Mouse (Mus musculus) cortical plate, adult 2 months (tissue): ENCODE data around the gene Nck2. TPM values are rescaled to one million over a fixed set of nuclear protein-coding genes. Genes with fewer than 3 reads are reported as not detected.

Experiments used
- H3K27ac ChIP-seq: fragments of 200-500 bp; 2 replicates; pipeline ENCODE4 v1.5.1; 2012; ENCODE audit warnings: low read length, control low read depth, inconsistent platforms; ENCODE audit not compliant: insufficient read depth
- H3K4me1 ChIP-seq: fragments of 200-500 bp; 2 replicates; pipeline ENCODE4 v1.6.1; 2011; ENCODE audit warnings: low read length; ENCODE audit not compliant: control insufficient read depth, insufficient read depth
- H3K4me3 ChIP-seq: fragments of 200-500 bp; 2 replicates; pipeline ENCODE4 v1.5.1; 2011; ENCODE audit warnings: mild to moderate bottlenecking, low read length, control low read depth; ENCODE audit not compliant: insufficient read depth
- CTCF ChIP-seq: fragments of 200-500 bp; IDR thresholded peaks from 2 replicates; pipeline ENCODE4 v1.5.1; 2011; ENCODE audit warnings: mild to moderate bottlenecking, control low read depth, low read length; ENCODE audit not compliant: insufficient read depth; ENCODE audit errors: extremely low read depth
- POLR2A ChIP-seq: fragments of 200-500 bp; IDR thresholded peaks from 2 replicates; pipeline ENCODE4 v1.6.1; 2011; ENCODE audit warnings: mild to moderate bottlenecking, low read length, control low read depth; ENCODE audit not compliant: insufficient read depth; ENCODE audit errors: extremely low read depth
- polyA plus RNA-seq: library from polyadenylated mRNA; depleted of rRNA; stranded (reverse); fragments of >200 nt; gene quantifications from 2 replicates; pipeline ENCODE4 v1.2.3, GENCODE M21; 2012

The Nck2 gene
- polyA plus RNA-seq, 1 experiment = 29.0 TPM

- H3K27ac ChIP-seq = no peak overlapping the region
- no peaks in the 10 kb centered on the region for H3K4me1 ChIP-seq
- H3K4me3 ChIP-seq = no peak overlapping the region
- TF ChIP-seq POLR2A (no peak), CTCF (no peak)
Measured at GRCm38 (mm10) chr1:43555222-43555974, 111.0 kb downstream of the Nck2 start.

GRCm38 (mm10) chr1:43558329-43558728 is 114.0 kb downstream of the Nck2 start:
- no peak for TF ChIP-seq CTCF
- TF ChIP-seq POLR2A = no peak
- H3K4me3 ChIP-seq = no peak overlapping the region

GRCm38 (mm10) chr1:43559043-43559692 is 114.8 kb downstream of the Nck2 start:
- Histone ChIP-seq H3K27ac (no peak overlapping the region), H3K4me1 (no peaks in the 10 kb centered on the region)
- TF ChIP-seq POLR2A (no peak), CTCF (no peak)

More at GRCm38 (mm10) chr1:43558329-43558728, 114.0 kb downstream of the Nck2 start:
- H3K27ac ChIP-seq = no peak overlapping the region
- H3K4me1 ChIP-seq = no peaks in the 10 kb centered on the region

GRCm38 (mm10) chr1:43561085-43561484 is 116.7 kb downstream of the Nck2 start:
- no peaks in the 10 kb centered on the region for H3K4me1 ChIP-seq
- no peak overlapping the region for H3K27ac ChIP-seq
- H3K4me3 ChIP-seq = no peak overlapping the region
- TF ChIP-seq CTCF = no peak
- TF ChIP-seq POLR2A = no peak

More at GRCm38 (mm10) chr1:43559043-43559692, 114.8 kb downstream of the Nck2 start:
- no peak overlapping the region for H3K4me3 ChIP-seq

GRCm38 (mm10) chr1:43562002-43562666 is 117.8 kb downstream of the Nck2 start:
- Histone ChIP-seq H3K27ac (no peak overlapping the region), H3K4me3 (no peak overlapping the region), H3K4me1 (no peaks in the 10 kb centered on the region)
- no peak for TF ChIP-seq POLR2A
- no peak for TF ChIP-seq CTCF

- Histone ChIP-seq H3K27ac (no peak overlapping the region), H3K4me3 (no peak overlapping the region), H3K4me1 (no peaks in the 10 kb centered on the region)
- TF ChIP-seq POLR2A (no peak), CTCF (no peak)
Measured at GRCm38 (mm10) chr1:43565260-43565659, 120.9 kb downstream of the Nck2 start.

GRCm38 (mm10) chr1:43566677-43567377 is 122.4 kb downstream of the Nck2 start:
- Histone ChIP-seq H3K27ac (no peak overlapping the region), H3K4me1 (no peaks in the 10 kb centered on the region), H3K4me3 (no peak overlapping the region)
- TF ChIP-seq POLR2A = no peak
- no peak for TF ChIP-seq CTCF

GRCm38 (mm10) chr1:43568824-43569223 is 124.4 kb downstream of the Nck2 start:
- H3K27ac ChIP-seq = no peak overlapping the region
- no peaks in the 10 kb centered on the region for H3K4me1 ChIP-seq
- TF ChIP-seq CTCF = no peak
- TF ChIP-seq POLR2A = no peak
- no peak overlapping the region for H3K4me3 ChIP-seq

- Histone ChIP-seq H3K4me3 (no peak overlapping the region), H3K4me1 (no peaks in the 10 kb centered on the region), H3K27ac (no peak overlapping the region)
- TF ChIP-seq CTCF (no peak), POLR2A (no peak)
Measured at GRCm38 (mm10) chr1:43571105-43571504, 126.7 kb downstream of the Nck2 start.
